Mouse (Mus musculus) G1E (cell line): Measurements from ENCODE around the gene Higd1a.

Experiments used
- CTCF ChIP-seq: IDR thresholded peaks from 2 replicates; pipeline ENCODE4 v1.5.1; 2012; ENCODE audit warnings: low read depth, low read length, inconsistent platforms, mixed read lengths
- TAL1 ChIP-seq: conservative IDR thresholded peaks from 2 replicates; pipeline ENCODE4 v1.6.1; 2012; ENCODE audit warnings: low read depth, low read length, inconsistent platforms, mixed read lengths

GRCm38 (mm10) chr9:121857474-121858152 is 549 bp downstream of the Higd1a start:
- no peak for TF ChIP-seq CTCF
- TF ChIP-seq TAL1: no peak
